Mouse (Mus musculus): ENCODE measurements around the gene Serpinb6a. TPM values are rescaled to one million over a fixed set of nuclear protein-coding genes. Genes with fewer than 3 reads are reported as not detected.

The Serpinb6a gene
- polyA plus RNA-seq, 1 experiment = 323 TPM

DNA sequence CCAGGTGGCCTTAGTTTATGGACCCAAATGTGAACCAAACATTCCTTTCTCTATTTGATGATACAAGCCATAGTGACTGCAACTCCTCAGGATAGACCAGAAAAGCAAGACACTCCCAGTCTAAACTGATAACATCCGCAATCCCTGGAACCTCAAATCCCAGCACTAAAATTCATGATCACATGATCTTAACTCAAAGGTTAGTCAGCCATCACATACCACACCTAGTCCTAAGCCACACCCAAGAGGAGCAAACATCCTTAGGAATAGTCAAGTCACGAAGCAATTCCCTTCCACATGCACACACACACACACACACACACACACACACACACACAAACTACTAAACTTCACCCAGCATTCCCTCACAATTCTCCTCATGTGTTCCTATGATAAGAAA, 99.3 kb downstream of the Serpinb6a start:
- no peak for TF ChIP-seq CEBPB (IDR thresholded peaks at IDR 0.05; ENCODE audit: low read depth)
- TF ChIP-seq CTCF (IDR thresholded peaks at IDR 0.05; ENCODE audit: control insufficient read depth, insufficient read depth, insufficient read length) = no peak
- no peaks in the 10 kb centered on the region for H3K79me3 ChIP-seq (ENCODE audit: low read depth)
- no peaks in the 10 kb centered on the region for H3K36me3 ChIP-seq (ENCODE audit: control insufficient read depth, insufficient read depth)
- H3ac ChIP-seq (ENCODE audit: control insufficient read depth, insufficient read length, low read depth) = no peak overlapping the region
- H3K27me3 ChIP-seq (ENCODE audit: control insufficient read depth, insufficient read depth, insufficient read length) = no peaks in the 10 kb centered on the region
- no peak overlapping the region for H3K4me3 ChIP-seq (ENCODE audit: insufficient read depth, poor library complexity, severe bottlenecking)
- no peaks in the 10 kb centered on the region for H3K79me2 ChIP-seq (ENCODE audit: control insufficient read depth, insufficient read depth)

DNA sequence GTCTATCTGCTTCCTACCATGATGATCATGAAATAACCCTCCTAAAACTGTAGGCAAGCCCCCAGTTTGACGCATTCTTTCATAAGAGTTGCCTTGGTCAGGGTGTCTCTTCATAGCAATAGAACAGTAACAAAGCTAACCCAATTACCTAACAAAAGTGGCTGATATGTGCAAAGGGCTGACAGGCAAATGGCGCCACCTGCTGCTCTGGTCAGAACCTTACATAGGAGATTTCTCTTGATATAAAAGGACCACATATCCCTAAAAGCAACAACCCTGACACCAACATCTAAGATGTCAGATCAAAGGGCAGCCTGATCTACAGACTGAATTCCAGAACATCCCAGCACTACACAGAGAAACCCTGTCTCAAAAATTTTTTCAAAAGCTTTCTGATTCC, 108.4 kb downstream of the Serpinb6a start:
- no peaks in the 10 kb centered on the region for H3K27me3 ChIP-seq (ENCODE audit: control insufficient read depth, insufficient read depth, insufficient read length)
- H3K4me3 ChIP-seq (ENCODE audit: insufficient read depth, poor library complexity, severe bottlenecking) = no peak overlapping the region
- no peak overlapping the region for H3ac ChIP-seq (ENCODE audit: control insufficient read depth, insufficient read length, low read depth)
- TF ChIP-seq CTCF (IDR thresholded peaks at IDR 0.05; ENCODE audit: control insufficient read depth, insufficient read depth, insufficient read length) (peak; percentile 39), FOSL1 (IDR thresholded peaks at IDR 0.05; ENCODE audit: insufficient read depth, low read length, poor library complexity, severe bottlenecking) (no peak), CEBPB (IDR thresholded peaks at IDR 0.05; ENCODE audit: low read depth) (no peak), MYOG (IDR thresholded peaks at IDR 0.05; ENCODE audit: control insufficient read depth, extremely low read depth, insufficient read length) (no peak), MYOD1 (IDR thresholded peaks at IDR 0.05; ENCODE audit: control insufficient read depth, insufficient read length, low read depth) (no peak), MAX (IDR thresholded peaks at IDR 0.05) (no peak)
- H3K79me3 ChIP-seq (ENCODE audit: low read depth) = no peaks in the 10 kb centered on the region
- H3K79me2 ChIP-seq (ENCODE audit: control insufficient read depth, insufficient read depth) = no peaks in the 10 kb centered on the region
- no peaks in the 10 kb centered on the region for H3K36me3 ChIP-seq (ENCODE audit: control insufficient read depth, insufficient read depth)

Other genes with a start within 250 kb of the Serpinb6a start
- gene Serpinb6e, start 159.4 kb downstream of the Serpinb6a start, polyA plus RNA-seq (2012; fragmentation: generic; extraction: Trizol) = not detected
- gene Serpinb6c, start 97.1 kb downstream of the Serpinb6a start, polyA plus RNA-seq (2012; fragmentation: generic; extraction: Trizol) = 0.11 TPM
- 23.1 TPM for gene Nqo2, start 38.1 kb downstream of the Serpinb6a start, polyA plus RNA-seq (2012; fragmentation: generic; extraction: Trizol)
- gene Ripk1, start 431 bp downstream of the Serpinb6a start, polyA plus RNA-seq (2012; fragmentation: generic; extraction: Trizol) = 10.0 TPM
- 11.7 TPM for gene Bphl, start 34.8 kb upstream of the Serpinb6a start, polyA plus RNA-seq (2012; fragmentation: generic; extraction: Trizol)
- gene Tubb2a, start 75.2 kb upstream of the Serpinb6a start, polyA plus RNA-seq (2012; fragmentation: generic; extraction: Trizol) = 304 TPM
- gene Tubb2b, start 127.7 kb upstream of the Serpinb6a start, polyA plus RNA-seq (2012; fragmentation: generic; extraction: Trizol) = 216 TPM
- 151 TPM for gene Psmg4, start 160.2 kb upstream of the Serpinb6a start, polyA plus RNA-seq (2012; fragmentation: generic; extraction: Trizol)